In the genomic region with DNA sequence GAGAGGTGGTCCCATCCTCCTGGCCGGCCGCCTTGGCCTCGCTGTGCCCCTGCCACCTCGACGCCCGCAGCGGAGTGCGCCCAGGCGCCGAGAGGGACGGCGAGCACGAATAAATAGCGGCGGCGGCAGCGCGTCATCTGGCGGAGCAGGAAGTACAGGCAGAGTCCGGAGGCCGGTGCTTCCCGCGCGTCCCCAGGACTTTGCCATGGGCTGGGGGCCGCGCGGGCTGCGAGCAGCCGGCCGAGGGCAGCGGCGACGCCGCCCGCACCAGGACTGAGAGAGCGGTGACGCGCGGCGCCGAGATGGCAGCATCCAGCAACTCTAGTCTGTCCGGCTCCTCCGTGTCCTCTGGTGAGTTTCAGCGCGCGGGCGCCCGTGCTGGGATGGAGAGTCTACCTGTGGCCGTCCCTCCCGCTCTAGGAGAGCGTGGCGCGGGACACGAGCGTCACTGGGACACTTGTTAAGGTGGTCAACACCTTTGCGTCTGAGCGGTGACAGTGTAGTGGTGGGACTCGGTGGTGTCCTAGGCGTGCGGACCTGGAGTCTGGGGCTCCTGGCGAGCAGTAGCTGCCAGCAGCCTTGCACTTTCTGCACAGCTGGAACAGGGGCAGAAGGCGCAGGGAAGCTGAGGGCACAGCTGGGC, we compare ENCODE assay signal across 8 mouse cellular contexts. TPM values are rescaled to one million over a fixed set of nuclear protein-coding genes. Genes with fewer than 3 reads are reported as not detected.
A peak's percentile ranks its signal among the peaks of the same experiment; 100 is the strongest.
DNase-seq lines count a peak whose midpoint lies in the region; ATAC-seq lines count a peak whose summit lies in the region.

No protein-coding gene starts in this region.

- peak; percentile 37 to 42 for DNase-seq in spleen, adult 18-20 months
- DNase-seq in spleen, adult 12 weeks (ENCODE audit: low spot score): no peak
- peak; percentile 79 for DNase-seq in embryo, embryonic 9.5 days (ENCODE audit: extremely low spot score)
- peak; percentile 65 for DNase-seq in naive thymus-derived CD4-positive, alpha-beta T cell, adult 2 months (ENCODE audit: low read depth)

- H3K4me1 ChIP-seq in heart, embryonic 13.5 days: peaks cover 15% of the 10 kb centered on the region
- peaks cover 37% of the 10 kb centered on the region for H3K4me1 ChIP-seq in kidney, embryonic 16.5 days (ENCODE audit: insufficient read depth, low read length)
- peaks cover 8% of the 10 kb centered on the region for H3K4me1 ChIP-seq in liver, embryonic 15.5 days (replicated peaks)
- peaks cover 11% of the 10 kb centered on the region; the same call in 1 of the 2 replicates for H3K4me1 ChIP-seq in stomach, embryonic 16.5 days (ENCODE audit: control insufficient read depth, insufficient read depth, low read length)

- ATAC-seq in heart, embryonic 13.5 days (ENCODE audit: extremely low read depth, insufficient number of reproducible peaks, low FRiP score, low TSS enrichment): peak; percentile 40; the same call in 1 of the 2 replicates
- ATAC-seq in kidney, embryonic 16.5 days (ENCODE audit: low FRiP score, low TSS enrichment): peak; percentile 75
- ATAC-seq in liver, embryonic 15.5 days (ENCODE audit: insufficient read depth): peak; percentile 67
- peak; percentile 82 for ATAC-seq in stomach, embryonic 16.5 days (ENCODE audit: insufficient read depth, low FRiP score)

- WGBS in heart, embryonic 13.5 days: under 1% methylated on average over 54 of the region's 62 CpGs
- under 1% methylated on average over 60 of the region's 62 CpGs for WGBS in kidney, embryonic 16.5 days
- under 1% methylated on average over 62 of the region's 62 CpGs for WGBS in liver, embryonic 15.5 days (ENCODE audit: insufficient replicate concordance)
- under 1% methylated on average over 62 of the region's 62 CpGs for WGBS in stomach, embryonic 16.5 days

- no peaks in the 10 kb centered on the region for H3K36me3 ChIP-seq in heart, embryonic 13.5 days
- H3K36me3 ChIP-seq in kidney, embryonic 16.5 days (ENCODE audit: insufficient read depth, low read length): no peaks in the 10 kb centered on the region
- H3K36me3 ChIP-seq in liver, embryonic 15.5 days (replicated peaks): no peaks in the 10 kb centered on the region
- H3K36me3 ChIP-seq in stomach, embryonic 16.5 days (ENCODE audit: control insufficient read depth, insufficient read depth, low read length): no peaks in the 10 kb centered on the region

- 0 out of 2 replicates have a peak, but pooled peaks cover 3% of the 10 kb centered on the region for H3K9me3 ChIP-seq in heart, embryonic 13.5 days
- H3K9me3 ChIP-seq in kidney, embryonic 16.5 days (ENCODE audit: low read length): no peaks in the 10 kb centered on the region
- no peaks in the 10 kb centered on the region for H3K9me3 ChIP-seq in liver, embryonic 15.5 days (replicated peaks)
- H3K9me3 ChIP-seq in stomach, embryonic 16.5 days (replicated peaks; ENCODE audit: control insufficient read depth, low read length): no peaks in the 10 kb centered on the region

- peak overlapping the region; percentile 86 for H3K9ac ChIP-seq in heart, embryonic 13.5 days
- peak overlapping the region; percentile 79 for H3K9ac ChIP-seq in kidney, embryonic 16.5 days (replicated peaks; ENCODE audit: low read length)
- H3K9ac ChIP-seq in liver, embryonic 15.5 days: peak overlapping the region; percentile 37; the same call in 1 of the 2 replicates
- H3K9ac ChIP-seq in stomach, embryonic 16.5 days (ENCODE audit: low read length): peak overlapping the region; percentile 76

- H3K4me2 ChIP-seq in heart, embryonic 13.5 days: peak overlapping the region; percentile 95
- peak overlapping the region; percentile 87 for H3K4me2 ChIP-seq in kidney, embryonic 16.5 days (replicated peaks; ENCODE audit: low read depth, low read length)
- peak overlapping the region; percentile 66 for H3K4me2 ChIP-seq in liver, embryonic 15.5 days
- peak overlapping the region; percentile 77 for H3K4me2 ChIP-seq in stomach, embryonic 16.5 days (ENCODE audit: low read depth, low read length)

- H3K27ac ChIP-seq in heart, embryonic 13.5 days (replicated peaks): peak overlapping the region; percentile 76
- peak overlapping the region; percentile 75 for H3K27ac ChIP-seq in kidney, embryonic 16.5 days (ENCODE audit: low read length)
- no peak overlapping the region for H3K27ac ChIP-seq in liver, embryonic 15.5 days (replicated peaks)
- peak overlapping the region; percentile 54 for H3K27ac ChIP-seq in stomach, embryonic 16.5 days (ENCODE audit: low read length)

- peaks cover 52% of the 10 kb centered on the region for H3K27me3 ChIP-seq in heart, embryonic 13.5 days (replicated peaks)
- H3K27me3 ChIP-seq in kidney, embryonic 16.5 days (ENCODE audit: insufficient read depth, low read length): peaks cover 30% of the 10 kb centered on the region
- H3K27me3 ChIP-seq in liver, embryonic 15.5 days: peaks cover 45% of the 10 kb centered on the region
- no peaks in the 10 kb centered on the region; the same call in 1 of the 2 replicates for H3K27me3 ChIP-seq in stomach, embryonic 16.5 days (ENCODE audit: control insufficient read depth, insufficient read depth, low read length)

- H3K4me3 ChIP-seq in heart, embryonic 13.5 days: peak overlapping the region; percentile 77
- H3K4me3 ChIP-seq in kidney, embryonic 16.5 days (ENCODE audit: low read length): peak overlapping the region; percentile 63
- peak overlapping the region; percentile 59 for H3K4me3 ChIP-seq in liver, embryonic 15.5 days (replicated peaks)
- H3K4me3 ChIP-seq in stomach, embryonic 16.5 days (replicated peaks; ENCODE audit: low read length): peak overlapping the region; percentile 64

RNA-seq across cellular contexts. Expression of a gene that starts 0.6 kb away (rescaled TPM):
- polyA plus RNA-seq in heart, embryonic 13.5 days (2015; fragmentation: Nextera tagmentation; extraction: Ambion mirVana): 8.7 and 9.1 TPM in 2 replicates
- polyA plus RNA-seq in kidney, embryonic 16.5 days (2015; fragmentation: Nextera tagmentation; extraction: Ambion mirVana): 17.1 and 17.3 TPM in 2 replicates
- 4.3 and 5.0 TPM in 2 replicates for polyA plus RNA-seq in liver, embryonic 15.5 days (2015; fragmentation: Nextera tagmentation; extraction: Ambion mirVana)
- 16.2 and 17.8 TPM in 2 replicates for polyA plus RNA-seq in stomach, embryonic 16.5 days (2015; fragmentation: Nextera tagmentation; extraction: Ambion mirVana)
